Mouse (Mus musculus): ENCODE results near the gene Pdzk1ip1.
A peak's percentile ranks its signal among the peaks of the same experiment; 100 is the strongest.

The Pdzk1ip1 gene

DNA sequence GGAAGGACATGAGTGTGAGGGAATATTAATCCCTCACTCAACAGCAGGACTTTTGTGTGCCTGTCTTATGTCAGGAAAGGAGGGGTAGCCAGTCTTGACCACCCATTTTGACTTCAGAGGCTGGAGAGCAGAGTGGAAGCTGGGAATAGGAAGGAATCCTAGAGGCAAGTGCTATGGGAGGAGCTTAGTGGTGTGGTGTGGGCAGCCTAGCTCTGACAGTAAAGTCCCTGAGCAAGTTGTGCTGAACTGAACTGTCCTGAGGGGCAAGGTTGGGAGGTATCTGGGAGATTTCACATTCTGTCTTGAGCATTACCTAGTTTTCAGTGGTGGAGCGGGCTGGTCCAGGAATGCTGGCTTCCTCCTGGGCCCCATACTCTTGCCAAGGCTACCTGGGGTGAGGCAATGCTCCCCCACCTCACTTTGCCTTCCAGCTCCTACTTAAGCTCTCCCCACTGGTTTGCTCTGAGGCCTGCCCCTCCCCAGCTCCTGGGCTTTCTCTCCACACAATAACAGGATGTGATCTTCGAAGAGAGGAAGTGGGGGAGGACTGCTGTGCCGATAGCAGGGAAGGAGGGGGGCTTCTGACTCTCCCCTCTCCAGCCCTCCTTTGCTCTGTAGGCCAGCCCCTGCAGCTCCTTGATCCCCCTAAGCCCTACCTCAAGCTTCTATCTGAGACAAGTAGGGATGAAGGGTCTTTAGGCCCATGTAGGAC, 13.1 kb upstream of the Pdzk1ip1 start:
- DNase-seq (ENCODE audit: low read depth) = peak; percentile 57

DNA sequence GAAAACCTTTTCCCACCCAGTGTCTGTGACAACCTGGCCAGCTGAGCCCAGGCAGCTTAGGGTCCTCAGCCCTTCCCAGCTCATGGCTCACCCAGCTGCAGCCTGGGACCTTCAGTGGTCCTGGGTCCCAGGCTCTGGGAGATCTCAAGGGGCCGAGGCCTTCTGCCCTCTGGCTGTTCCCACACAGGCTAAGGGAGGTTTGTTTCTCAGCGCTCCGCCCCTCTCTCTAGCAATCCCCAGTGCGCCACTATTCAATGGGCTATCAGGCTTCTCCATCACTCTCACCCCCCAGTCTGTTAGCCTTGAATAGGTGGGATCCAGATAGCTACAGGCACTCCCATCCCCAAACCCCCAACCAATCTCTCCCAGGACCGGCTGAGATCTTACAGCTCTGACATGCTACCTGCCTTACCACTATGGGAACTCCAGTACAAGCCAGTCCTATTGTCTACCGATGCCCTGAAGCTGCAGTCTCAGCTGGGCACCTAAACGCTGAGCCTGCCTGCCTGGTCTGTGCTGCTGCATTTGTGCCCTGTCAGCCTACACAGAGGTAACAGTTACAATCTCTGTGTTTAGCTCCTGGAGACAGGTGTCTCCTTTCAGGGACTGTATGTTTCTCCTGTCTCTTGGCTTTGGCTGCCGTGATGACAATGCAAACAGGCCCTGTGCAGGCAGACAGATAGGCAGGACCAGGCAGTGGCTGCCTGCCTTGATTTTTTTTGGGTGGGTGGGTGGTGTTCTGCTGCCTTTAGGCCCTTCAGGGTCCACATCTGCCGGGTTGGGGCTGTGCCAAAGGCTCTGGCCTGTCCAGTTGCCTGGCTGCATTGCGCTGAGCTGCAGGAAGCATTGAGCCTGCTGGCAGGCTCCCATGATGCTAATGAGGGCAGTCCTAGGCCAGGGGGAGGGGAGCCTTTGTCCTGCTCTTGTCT, 9.4 kb upstream of the Pdzk1ip1 start:
- no peak for DNase-seq (ENCODE audit: low read depth)

DNA sequence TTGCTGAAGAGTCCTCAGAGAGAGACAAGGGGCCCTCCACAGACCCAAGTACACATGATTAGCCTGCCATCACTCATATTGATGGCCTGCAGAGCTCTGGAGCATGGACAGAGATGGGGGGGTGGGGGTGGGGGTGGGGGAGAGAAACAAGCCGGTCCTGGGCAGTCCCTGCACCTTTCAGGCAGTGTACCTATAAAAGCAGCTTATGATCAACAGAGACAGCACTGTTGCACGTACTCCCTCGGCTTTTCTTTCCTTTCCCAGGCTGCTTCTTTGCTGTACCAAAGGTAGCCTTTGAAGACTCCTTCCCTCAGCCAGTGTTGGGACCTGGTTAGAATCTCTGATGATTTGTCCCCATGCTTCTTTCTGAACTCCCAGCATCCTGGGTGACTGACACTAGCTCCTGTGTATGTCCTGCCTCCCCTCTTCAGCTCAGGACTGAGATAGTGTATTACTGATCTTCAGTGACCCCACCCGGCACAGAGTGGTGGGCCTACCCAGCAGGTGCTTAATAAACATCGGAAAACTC, 8.6 kb upstream of the Pdzk1ip1 start:
- no peak for DNase-seq (ENCODE audit: low read depth)

DNA sequence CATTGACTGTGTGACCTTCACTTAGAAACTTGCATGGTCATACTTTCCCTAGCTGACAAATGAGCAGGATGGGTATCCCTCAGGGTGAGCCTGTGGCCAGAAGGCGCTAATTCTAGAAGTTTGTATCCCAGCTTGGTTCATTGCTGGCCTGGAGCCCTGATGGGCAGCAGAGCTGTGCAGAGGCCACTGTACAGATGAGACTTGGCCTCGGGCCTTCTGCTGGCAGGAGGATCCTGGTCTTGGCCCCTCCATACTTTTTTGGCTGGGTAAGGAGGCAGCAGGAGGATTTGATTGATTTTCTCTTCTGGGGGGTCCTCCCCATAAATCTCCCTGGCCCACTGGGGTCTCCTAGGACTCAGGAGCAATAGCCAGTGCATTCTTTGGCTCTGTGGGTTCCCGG, 5.5 kb upstream of the Pdzk1ip1 start:
- no peak for DNase-seq (ENCODE audit: low read depth)

DNA sequence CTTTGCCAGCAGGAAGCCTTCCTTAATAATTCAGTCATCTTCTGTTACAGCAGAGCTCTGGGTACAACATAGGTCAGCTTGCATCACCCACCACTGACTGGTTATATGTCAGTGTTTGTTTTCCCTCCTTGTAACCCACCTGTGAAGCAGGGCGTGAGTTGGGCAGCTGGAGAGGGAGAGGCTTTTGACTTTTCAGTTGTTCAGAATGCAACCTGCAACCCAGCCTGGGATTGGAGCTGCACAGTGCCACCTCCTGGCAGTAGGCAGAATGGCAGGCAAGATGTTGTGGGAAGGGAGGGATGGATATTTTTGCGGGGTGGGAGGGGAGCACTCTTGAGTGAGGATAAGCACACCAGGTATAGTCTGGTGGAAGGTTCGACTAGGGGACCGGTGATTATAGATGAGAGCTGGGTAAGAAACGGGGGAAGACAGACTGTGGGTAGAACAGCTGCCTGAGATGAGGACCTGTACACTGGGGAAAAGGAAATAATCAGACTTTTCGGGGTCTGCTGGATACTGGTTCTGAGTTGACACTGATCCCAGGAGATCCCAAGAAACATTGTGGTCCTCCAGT, 2.9 kb upstream of the Pdzk1ip1 start:
- peak; percentile 78 for DNase-seq (ENCODE audit: low read depth)

DNA sequence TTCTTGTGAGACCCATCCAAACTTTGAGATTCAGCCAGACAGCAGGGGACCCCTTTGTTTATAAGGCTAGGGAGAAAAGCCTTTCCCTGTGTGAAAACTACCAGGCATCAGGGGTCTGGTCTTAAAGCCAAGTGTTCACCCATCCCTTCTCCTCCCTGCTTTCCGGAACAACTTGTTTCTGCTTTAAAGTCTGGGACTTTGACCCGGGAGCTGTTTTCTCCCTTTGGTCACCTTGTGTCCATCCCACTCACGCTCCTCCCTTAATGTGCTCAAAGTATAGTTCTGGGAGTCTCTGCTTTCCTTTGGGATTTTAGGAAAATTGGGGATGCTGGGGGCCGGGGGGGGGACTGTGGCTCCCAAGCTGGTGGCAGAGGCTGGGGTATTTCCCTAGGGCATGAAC, 2.3 kb upstream of the Pdzk1ip1 start:
- DNase-seq (ENCODE audit: low read depth) = no peak

DNA sequence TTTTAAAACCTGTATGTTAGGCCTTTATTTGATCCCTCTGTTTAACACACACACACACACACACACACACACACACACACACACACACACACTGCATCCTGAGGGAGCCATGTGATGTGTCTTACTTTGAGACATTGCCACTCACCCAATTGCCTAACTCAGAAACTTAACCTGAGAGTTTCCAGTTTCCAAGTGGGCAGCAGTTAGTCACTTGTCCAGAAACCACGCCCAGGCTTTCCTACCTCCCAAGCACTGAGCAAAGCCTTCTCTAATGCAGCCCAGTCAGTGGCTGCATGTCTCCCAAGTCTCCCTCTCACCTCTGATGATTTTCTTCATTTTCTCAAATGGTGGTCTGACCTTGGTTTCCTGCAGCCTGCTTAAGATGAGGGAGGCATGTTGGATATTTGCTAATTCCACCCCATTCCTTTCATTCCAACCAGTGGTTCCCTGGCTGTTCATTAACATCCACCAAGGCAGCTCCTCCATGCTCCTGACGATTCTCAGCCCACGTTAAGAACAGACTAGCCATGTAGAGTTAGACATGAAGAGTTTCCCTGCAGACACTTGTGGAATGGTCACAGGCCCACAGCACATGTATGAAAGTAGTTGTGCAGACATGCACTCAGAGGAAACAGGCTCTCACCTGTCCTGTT, 1.6 kb upstream of the Pdzk1ip1 start:
- DNase-seq (ENCODE audit: low read depth) = no peak

DNA sequence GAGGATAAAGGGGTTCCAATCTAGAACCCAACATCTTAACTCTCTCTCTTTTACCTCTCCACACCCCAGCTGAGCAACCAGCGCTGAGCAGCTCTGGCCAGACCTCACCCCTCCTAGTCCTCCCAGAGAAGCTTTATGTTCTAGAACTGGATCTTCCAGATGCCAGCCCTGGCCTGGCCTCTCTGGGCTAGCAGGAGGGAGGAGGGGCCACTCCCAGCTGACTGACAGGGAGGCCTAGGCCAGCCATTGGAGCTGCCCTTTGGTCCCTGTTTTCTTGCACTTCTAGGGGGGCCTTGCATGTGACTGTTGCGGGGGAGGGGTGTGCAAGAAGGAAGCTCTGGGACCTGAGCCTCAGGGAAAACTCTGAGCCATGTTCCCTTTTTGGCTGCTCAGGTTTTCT, 2.1 kb downstream of the Pdzk1ip1 start:
- DNase-seq (ENCODE audit: low read depth) = no peak

DNA sequence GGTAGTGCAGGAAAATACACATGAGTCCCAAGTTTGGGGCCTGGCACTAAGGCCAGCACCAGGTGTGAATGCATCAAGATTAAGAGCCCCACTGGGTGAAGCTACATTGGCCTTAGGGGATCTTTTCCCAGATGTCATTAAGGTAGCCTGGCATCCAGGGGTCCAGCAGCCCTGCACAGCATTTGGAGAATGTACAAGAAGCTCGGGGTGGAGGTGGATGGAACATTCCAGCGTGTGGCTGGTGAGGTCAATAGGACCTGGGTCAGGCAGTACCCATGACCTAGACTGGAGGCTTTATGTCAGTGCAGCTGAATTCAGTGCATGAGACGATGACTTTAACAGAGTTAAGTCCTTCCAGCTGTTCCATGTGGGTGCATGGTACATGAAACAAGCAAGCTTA, 3.3 kb downstream of the Pdzk1ip1 start:
- DNase-seq (ENCODE audit: low read depth) = no peak

DNA sequence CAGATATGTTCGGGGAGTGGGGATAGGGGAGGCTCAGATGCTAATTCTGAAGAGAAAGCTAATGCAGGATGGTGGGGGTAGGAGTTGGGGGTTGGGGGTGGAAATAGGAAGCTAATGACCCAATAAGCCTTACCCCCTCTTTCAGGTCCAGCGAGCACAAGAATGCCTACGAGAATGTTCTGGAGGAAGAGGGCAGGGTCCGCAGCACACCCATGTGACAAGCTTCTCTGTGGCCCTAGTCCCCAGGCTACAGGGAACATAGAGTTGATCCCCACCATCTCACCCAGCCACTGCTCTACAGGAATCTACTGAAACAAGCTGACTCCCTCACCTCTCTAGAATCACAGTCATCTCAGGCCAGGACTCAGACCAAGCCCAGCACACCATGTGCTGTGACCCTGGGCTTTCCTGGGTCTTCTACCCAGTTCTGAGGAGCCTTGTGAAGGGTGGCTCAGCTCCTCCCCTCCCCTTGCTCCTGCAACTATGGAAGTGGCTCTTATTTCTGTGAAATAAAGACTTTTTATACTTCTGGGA, 4.9 kb downstream of the Pdzk1ip1 start:
- DNase-seq (ENCODE audit: low read depth) = no peak

DNA sequence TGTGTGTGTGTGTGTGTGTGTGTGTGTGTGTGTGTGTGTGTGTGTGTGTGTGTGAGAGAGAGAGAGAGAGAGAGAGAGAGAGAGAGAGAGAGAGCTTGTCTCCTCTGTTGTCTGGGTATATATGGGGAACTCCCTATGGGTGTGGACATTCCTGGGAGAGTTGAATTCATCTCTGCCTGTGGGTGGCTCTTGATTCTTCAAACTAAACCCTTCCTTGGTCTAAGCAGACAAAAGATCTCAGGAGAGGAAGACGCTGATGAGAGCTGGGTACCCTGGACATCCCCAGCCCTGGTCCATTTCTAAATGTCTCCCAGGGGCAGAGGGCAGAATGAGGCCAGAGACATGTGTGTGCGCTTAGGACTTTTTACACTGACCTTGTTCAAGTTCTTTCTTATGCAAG, 5.5 kb downstream of the Pdzk1ip1 start:
- DNase-seq (ENCODE audit: low read depth) = no peak

DNA sequence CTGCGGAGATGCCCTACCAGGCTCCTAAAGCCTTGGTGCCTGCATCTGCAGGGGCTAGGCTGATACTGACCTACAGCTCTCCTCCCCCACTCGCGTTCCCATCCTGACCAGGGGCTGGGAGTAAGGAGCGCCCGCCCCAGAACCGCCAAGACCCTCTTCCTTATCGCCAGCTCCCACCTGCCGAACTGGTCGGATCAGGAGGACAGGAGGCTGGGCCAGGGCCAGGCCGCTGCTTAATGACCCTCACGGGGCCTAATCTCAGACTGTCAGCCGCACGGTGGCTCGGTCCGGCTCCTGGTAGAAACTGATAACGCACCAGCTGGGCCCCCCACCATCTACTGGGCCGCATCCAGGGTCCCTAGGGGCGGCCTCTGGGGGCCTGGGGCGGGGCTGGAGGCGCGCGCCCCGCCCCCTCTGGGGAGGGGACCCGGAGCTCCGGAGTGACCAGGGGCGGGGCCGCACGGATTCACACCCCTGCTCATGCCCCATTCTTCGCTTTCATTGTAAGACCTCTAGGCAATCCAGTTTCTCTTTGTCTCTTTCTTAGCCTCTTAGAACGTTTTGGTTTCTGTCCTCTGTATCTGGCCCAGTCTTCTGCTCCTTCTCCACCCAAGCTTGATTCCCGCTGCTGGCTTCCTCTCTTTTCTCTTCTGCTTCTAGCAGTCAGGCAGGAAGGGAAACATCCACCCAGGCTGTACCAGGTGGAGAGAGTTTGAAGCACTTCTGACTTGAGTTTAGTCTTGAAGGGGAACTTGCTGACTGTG, 7.3 kb downstream of the Pdzk1ip1 start:
- DNase-seq (ENCODE audit: low read depth) = no peak

DNA sequence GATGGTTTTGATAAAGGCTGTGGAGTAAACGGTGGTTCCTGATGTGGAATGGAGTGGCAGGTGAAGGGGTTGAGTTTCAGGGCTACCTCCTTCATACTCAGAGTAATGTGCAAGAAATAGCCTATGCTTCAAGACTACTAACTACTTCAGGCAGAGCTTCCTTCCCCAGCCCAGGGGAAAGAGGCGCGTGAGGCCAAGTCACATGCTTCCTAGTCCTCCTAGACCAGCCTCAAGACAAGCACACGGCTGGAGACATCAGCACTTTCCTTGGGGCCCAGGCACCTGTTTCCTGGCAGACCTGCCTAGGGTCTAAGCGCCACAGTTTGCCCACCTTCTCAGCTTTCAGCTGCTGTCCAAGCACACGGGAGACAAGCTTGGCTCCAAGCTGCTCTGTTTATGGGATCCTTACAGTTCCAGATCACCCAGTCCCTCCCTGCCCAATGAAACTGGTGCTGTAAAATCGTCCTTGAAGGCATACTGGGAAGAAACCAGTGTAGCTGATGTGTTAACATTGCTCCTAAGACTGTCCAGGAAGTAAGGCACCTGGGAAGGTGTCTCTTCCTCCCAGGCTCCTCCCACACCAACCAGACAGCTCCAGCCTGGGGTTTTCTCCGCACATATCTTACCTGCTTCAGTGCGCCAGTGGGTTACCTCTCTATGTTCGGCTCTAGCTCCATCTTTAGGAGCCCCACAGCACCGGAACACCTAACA, 8.1 kb downstream of the Pdzk1ip1 start:
- no peak for DNase-seq (ENCODE audit: low read depth)

DNA sequence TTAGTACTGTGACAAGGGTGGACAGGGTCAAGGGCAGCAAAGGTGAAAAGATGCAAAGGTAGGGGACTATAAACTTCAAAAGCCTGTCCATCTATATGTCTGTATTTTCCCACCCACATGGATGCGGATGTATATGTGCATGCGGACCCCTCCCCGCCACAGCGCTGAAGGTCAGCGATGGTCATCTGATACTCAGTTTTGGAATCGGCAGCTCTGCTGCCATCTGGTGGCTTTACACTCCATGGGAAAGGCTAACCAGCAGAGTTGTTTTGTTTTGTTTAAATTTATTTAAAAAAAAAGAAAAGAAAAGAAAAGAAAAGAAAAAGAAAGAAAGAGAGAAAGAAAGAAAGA, 8.6 kb downstream of the Pdzk1ip1 start:
- DNase-seq (ENCODE audit: low read depth) = no peak

DNA sequence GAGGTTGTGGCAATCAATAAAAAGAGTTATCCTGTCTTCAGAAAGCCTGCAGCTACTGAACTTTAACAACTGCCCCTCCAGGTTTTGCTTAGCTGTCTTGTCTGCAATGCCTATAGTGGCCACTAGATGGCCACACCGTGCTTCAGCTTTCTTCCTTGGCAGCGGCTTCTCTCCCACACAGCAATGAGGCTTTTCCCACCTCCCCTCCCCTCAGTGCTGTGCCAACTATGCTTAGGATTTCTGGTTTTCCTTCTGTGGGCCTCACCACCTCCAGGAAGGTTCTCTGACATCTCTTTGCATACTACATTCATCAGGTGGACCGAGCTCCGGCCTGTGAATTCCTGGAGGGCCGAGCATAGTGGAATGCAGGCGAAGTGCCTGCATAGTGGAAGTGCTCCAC, 13.2 kb downstream of the Pdzk1ip1 start:
- DNase-seq (ENCODE audit: low read depth) = peak; percentile 67

DNA sequence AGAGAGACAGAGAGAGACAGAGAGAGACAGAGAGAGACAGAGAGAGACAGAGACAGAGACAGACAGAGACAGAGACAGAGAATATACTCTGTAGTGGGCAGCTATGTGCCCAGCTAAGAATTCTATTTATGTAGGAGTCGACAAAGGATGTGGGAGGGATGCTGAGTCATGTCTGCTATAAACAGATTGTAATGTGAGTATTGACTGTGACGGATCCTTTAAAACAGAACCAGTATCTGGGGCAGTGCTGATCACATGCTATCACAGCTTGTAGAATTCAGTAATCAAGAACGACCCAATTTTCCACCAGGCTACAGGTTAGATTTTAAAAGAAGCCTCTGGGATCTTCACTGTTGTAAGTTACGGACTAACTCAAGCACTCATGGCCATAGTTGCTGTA, 15.0 kb downstream of the Pdzk1ip1 start:
- no peak for DNase-seq (ENCODE audit: low read depth)

DNA sequence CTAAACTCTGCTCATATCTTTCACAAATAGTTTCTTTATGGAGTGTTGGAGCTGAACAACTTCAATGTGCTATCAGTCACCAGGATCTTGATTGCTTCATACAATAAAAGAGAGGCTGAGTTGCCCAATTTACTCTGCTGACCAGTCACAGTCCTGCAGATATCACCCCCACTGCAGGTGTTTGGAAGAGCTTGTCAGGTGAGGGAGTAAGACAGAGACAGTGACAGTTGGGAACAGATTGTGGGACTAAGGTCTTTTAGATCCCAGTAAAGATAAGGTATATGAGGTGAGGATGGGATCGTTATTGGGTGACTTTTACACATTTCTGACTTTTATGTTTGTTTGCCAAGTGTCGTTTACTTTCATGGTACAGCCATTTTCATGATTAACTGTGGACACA, 22.7 kb downstream of the Pdzk1ip1 start:
- no peak for DNase-seq (ENCODE audit: low read depth)

DNA sequence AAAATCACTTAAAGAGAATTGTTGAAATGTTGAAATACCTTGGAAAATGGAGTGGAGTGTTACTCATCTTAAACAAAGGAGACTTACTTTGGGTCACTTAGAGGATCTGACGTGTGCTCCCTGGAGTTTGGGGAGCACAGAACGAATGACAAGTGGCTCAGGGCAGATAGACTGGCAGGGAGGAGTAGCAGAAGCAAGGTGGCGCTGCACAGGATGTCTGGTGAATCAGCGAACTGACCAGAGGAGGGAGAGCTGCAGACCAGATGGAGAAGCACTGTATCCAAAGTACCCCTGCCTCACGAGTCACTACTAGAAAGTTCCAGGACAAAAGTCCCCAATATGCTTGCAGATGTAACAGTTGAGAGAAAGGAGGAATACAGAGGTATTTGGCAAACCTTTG, 24.8 kb downstream of the Pdzk1ip1 start:
- no peak for DNase-seq (ENCODE audit: low read depth)

DNA sequence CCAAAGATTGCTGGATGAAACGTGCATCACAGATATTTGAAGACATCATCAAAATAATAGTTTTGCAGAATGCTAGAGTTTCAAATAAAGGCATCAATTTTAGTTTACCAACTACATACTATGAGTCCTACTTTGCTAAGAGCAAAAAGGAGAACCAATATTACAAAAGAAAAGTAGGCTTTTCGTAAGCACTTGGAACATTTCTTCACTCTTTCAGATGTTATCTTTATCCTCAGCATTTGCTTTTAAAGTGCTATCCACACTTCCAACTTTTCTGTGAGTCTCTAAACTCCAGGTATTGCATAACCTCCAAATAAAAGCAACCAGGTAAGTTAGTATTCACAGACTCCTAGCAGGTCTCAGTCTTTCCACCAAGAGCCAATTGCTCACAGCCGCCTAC, 31.1 kb downstream of the Pdzk1ip1 start:
- DNase-seq (ENCODE audit: low read depth) = no peak

DNA sequence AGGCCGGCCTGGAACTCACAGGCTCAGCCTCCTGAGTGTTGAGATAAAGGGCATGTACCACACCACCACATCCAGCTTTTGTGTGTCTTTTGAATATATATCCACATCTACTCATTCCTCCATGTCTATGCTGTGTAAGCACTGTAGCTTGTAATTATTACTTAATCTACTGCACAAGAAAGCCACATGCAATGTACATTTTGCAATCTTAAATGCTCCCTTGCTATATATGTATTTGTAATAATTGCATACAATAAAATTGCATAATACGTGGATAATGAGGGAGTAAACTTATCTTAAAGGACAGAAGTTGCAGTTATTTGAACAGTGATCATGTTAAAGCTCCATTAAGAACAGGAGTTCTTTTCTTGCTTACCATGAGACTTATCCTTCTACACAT, 32.7 kb downstream of the Pdzk1ip1 start:
- DNase-seq (ENCODE audit: low read depth) = no peak

DNA sequence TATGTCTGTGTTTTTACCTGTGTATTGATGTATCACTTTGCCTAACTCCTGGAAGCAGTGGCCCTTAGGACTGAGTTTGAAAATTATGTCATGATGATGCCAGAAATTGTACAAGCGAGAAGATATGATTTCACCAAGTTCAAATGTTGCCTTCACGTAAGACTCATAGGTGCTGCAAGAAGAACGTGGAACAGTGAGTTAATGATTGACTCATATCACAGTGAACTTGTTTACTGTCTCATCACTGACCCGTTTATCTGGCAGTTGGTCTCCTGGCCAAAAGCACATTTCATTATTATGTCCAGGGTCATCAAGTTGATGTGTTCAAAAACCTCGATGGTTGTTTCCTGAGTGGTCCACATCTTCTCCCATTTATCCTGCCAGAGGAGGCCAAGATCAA, 33.1 kb downstream of the Pdzk1ip1 start:
- no peak for DNase-seq (ENCODE audit: low read depth)
